Mouse (Mus musculus): Measurements from ENCODE around the gene Itgb3bp. TPM values are rescaled to one million over a fixed set of nuclear protein-coding genes. Genes with fewer than 3 reads are reported as not detected.
A peak's percentile ranks its signal among the peaks of the same experiment; 100 is the strongest.

Gene Itgb3bp
- total RNA-seq, 2 experiments from 2014 or later = 2.5 to 4.0 TPM

DNA sequence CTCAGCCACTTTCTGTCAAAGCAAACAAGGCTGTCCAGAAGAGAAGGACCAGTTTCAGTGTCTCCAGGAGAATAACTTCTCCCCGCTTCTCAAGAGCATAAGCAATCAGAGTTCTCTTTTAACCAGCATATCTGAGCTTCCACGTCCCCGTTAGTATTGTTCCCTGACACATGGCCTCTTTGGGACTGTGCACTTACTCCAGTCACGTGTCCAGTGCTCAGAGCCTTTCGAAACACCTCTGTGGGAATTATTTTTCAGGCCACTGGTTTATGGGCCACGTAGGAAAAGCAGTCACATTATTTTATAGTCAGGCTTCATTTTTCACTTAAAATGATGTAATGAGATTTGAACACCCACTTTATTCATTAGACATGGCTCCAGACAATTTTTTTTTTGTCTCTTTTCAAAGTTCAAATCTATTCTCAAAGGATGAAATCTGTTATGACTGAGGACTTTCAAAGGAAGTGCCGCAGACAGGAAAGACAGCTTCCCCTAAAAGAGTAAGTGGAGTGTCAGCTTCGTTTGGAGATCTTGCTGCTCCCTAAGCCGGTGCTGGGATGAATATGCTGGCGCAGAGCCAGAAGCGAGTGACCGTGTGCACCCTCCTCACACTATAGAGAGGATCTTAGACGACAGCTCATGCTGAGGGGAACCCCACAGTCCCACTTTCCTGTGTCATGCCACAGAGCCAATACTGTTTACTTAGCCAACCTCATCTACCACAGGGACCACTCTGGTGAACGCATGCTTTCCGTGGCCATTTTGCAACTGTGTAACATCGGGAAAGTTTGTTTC, 10.3 kb upstream of the Itgb3bp start:
- intact Hi-C loops (cut with DNase I) = no loop called here
- no peak for DNase-seq (ENCODE audit: low spot score in 2 of 2)

DNA sequence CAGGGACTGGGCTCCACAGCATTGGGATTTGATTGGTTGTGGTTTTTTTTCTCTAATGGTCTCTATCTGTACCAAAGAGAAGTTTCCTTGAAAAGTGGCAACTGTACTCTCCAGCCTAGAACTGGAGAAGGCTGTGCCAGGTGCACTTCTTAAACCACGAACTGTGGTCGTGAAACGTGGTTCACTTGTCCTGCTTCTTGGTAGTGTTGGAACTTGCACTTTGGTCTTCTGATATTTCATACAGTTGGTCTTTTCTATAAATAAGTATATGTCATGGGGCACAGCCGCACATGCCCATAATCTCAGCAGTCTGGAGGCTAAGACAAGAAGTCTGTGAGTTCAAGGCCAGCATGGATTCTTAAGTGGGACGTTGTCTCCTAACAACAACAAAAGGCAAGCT, 6.7 kb upstream of the Itgb3bp start:
- no peak for DNase-seq (ENCODE audit: low spot score in 2 of 2)
- intact Hi-C loops (cut with DNase I) = no loop called here

DNA sequence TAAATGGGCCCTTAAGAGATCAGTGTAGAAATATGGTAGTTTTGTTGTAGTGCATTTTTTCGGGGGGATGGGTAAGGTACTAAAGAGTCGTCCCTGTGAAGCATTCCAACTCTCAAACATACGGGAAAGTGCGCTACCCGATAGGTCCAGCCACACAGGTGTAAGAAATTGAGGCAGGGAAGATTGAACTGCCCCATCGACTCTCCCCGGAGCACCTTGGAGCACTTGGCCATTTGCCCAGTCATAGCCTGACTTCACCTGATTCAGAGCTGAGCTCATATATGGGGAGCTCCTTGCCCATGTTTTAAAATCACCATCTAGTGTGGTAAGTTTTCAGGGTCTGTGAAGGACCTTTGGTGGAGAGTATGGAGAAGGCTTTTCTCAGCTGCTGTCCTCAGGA, 5.2 kb upstream of the Itgb3bp start:
- intact Hi-C loops (cut with DNase I) = no loop called here
- DNase-seq (ENCODE audit: low spot score in 2 of 2) = no peak

DNA sequence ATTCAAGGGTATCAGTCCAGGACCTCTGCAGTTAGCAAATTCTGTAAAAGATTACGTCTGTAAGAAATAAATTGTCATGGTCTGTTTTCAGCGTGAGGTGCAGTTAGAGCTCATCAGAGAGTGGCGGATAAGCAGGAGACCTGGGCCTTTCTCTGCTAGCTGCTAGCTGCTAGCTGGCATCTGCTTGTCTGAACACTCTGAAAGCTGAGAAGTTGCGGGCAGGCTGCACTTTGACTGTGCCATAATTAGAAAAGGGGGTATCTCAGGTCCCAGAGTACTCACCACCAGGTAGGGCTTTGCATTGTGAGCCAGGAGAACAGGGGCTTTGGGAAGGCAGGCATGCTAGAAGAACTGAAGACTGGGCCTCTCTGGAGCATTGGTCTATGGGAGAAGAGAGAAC, 2.2 kb upstream of the Itgb3bp start:
- DNase-seq (ENCODE audit: low spot score in 2 of 2) = no peak
- intact Hi-C loops (cut with DNase I) = no loop called here

DNA sequence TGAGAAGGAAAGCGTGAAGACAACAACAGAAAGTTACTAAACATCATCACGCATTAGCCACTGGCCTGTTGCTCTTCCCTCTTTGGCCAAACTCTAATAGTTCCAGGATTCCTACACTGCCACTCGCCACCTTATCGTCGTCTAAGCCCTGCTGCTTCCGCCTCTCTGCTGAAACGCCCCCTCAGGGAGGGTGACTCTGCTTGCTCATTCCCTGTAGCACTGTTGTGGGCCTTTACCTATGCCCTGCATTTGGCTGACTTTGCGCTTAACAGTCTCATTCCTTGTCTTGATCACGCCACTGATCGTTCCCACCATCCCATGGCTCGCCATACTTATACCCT, 1.6 kb upstream of the Itgb3bp start:
- intact Hi-C loops (cut with DNase I) = no loop called here
- DNase-seq (ENCODE audit: low spot score in 2 of 2) = no peak

DNA sequence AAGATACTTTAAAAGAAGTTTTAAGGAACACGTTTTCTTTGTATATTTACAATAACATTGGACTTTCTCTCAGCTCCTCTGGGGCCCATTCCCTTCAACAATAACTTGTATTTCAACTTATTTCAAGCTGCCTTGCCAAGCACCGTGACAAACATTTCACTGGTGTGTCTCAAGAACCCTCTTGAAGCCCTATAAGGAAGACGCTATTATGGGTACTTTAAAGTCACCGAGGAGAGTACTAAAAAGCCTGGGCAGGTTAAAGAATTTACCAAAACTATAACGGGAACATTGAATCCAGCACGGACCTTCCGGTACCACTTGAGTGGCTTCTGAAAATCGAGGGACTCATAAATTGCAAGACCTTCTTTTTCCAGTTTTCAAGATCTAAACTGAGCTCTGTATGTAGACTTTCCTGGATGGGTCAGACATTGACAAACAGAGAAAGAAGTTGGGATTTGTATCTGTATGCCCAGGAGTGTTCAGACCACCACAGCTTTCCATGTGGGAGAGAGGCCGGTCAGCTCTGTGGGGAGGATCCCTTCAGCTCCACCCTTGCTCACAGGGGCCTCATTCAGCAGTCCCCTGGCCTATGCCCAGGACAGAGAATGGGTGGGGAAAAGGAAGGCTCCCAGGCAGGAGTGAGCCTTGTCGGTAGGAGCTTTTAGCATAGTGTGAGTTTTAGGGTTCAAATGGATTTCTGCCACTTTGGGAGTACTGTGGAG, 1.1 kb upstream of the Itgb3bp start:
- no peak for DNase-seq (ENCODE audit: low spot score in 2 of 2)
- intact Hi-C loops (cut with DNase I) = no loop called here

DNA sequence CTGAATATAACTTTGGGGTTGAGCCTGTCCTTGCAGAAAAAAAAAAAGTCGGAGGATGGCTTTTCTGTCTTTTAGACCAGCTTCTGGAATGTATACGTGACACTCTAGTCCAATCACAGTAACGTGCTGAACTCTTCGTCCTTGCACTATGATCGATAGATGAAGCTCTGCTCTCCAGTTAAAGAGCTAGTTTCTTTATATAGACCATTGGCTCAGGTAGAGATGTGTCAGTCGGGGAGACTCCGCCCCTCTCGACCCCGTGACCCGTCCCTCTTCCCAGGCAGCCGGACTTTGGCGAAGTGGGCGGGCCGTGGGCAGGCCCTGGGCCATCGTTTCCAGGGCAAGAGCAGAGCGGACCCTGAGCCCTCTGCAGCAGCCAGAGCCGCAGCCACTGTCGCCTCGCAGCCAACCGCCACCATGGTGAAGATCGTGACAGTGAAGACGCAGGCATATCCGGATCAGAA, 432 bp downstream of the Itgb3bp start, which contains the start of gene Pgm1:
Gene Pgm1 (plus strand): TSS at position 266 of the 464 bp plus-strand sequence.
- peak in 1 of 2 experiments; percentile 41 for DNase-seq (ENCODE audit: low spot score in 2 of 2)
- intact Hi-C loops (cut with DNase I) = no loop called here

DNA sequence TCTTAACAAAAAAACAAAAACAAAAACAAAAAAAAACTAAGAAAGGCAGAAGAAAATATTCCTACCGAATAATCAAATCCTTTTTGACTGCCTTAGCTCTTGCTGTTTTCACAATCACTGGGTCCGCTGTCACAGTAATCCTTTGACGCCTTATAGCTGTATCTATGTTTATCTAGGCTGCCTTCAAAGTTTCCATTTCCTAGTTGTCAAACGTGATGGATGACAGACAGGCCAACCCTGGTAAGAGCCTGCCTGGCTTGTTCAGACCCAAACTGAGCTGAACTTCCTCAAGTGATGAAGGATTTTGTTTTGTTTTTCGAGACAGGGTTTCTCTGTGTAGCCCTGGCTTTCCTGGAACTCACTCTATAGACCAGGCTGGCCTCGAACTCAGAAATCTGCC, 1.1 kb downstream of the Itgb3bp start:
- intact Hi-C loops (cut with DNase I) = no loop called here
- DNase-seq (ENCODE audit: low spot score in 2 of 2) = no peak

DNA sequence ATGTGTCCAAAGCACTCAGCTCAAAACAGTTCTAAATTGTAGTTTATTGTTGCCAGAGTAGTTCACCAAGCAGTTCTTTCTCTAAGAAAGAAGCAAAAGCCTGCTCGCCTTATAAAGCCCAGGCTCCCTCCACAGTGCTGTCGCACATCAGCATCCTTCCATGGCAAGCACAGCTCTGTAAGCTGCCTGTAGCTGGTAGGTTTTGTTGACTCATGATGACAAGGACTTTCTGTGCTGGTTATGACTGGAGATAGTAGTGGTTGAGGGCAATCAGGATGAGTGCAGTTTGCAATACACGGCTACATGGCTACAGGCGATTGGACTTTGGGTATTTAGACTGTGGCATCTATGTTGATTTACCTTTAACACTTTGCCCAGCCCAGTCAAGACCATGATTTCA, 3.2 kb downstream of the Itgb3bp start:
- DNase-seq (ENCODE audit: low spot score in 2 of 2) = no peak
- intact Hi-C loops (cut with DNase I) = no loop called here

DNA sequence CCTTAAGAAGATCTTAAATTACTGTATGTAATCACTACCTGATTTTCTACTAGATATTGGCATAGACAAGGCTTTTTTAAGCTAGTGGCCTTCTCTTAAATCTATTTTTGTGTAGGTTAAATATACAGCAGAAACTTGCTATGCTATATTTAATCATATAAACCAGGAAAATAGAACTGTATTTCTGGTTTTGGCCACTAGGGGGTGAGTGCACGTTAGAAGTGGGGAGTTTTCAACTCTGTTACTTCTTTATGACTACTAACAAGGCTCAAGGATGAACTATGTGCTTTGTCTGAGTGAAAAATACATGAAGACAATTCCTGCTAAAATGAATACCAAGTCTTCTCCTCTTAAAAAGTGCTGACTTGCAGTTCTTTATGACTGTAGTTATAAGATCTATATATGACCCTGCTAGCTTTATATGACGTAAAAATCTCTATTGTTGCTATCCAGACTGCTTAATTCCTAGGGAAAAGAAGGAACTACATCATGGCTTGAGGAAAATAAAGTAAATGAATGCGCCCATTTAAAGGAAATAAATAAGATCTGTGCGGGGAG, 15.6 kb downstream of the Itgb3bp start:
- DNase-seq (ENCODE audit: low spot score in 2 of 2) = no peak
- intact Hi-C loops (cut with DNase I) = no loop called here

DNA sequence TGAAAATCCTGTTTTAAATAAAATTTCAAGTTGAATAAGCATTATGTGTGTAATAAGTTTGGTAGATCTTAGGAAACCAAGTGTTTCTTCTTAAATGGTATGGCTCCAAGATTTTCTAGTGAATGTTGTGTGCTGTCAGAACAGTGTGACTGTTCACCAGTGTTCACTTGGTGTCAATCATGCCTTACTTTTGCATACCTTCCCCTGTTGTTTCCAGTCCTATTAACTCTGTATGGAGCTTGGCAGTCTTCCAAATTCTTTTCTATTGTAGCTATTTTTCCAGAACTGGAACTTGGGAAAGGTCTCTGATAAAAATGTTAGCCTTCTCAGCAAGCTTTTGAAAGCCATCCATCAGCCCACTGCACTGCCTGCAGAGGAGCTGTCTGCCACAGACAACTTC, 47.2 kb downstream of the Itgb3bp start:
- no peak for DNase-seq (ENCODE audit: low spot score in 2 of 2)
- intact Hi-C loops (cut with DNase I) = no loop called here

DNA sequence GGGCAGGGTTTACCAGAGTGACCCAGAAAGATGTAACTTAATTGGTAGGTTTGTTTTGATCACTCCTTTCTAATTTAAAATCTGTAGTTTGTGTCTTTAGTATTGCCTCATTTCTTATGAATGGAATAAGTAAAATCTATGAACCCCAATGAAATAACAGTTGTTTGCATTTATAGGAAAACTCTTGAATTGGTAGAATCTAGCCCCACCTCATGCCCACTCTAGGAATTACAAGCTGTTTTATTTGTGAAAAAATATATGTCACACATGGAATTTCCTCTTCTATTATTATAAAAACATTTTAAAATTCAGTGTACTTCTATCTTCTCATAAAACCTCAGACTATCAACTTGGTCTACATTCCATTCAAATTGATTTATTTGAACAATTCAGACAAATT, 47.7 kb downstream of the Itgb3bp start:
- intact Hi-C loops (cut with DNase I) = no loop called here
- peak; percentile 34 to 56 for DNase-seq (ENCODE audit: low spot score in 2 of 2)

DNA sequence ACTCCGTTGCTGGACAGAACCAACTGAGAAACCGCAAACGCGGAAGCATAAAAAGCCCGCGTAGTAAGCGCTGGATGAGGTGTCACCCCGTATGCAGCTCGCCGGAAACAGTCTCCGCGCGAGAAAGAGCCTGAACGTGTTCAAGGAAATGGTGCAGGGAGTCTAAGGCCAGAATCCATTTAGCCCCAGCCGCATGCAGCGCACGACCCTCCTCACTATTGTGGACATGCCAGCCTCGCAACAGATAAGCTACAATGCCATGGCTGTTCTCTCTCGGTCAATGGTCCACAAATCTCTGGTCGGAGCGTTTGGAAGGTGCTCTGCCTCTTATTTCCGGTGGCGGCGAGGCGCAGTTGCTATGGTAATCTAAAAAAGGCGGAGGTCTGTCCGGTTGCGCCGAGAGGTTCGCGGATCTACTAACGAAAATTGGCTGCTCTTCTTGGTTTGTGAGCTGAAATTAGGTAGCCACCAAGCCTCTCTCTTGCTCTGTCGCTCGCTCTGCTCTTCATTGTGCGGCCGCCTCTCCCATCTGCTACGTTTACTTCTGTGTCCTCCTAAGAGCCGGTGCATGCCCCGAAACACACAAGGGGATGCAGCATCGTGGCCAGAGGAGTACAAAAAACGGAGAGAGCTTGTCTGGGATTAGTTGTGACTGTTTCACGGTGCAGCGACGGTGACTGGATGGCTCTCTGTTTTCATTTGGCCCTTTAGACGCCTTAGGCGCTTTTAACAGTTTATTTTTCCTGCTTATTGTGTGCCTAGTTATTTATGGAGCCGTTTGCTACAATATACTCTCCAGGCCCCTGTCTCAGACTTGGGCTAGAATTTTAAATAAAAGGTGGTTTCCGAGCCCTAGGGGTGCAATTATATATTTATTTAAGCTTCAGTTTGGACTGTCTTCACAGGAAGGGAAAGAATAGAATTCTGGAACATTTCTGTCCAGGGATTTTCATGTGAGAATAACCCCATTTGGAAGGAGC, 100.2 kb downstream of the Itgb3bp start, which contains the start of gene Efcab7:
Gene Efcab7 (plus strand): TSS at position 105 of the 980 bp plus-strand sequence.
- intact Hi-C loops (cut with DNase I) = no loop called here
- peak; percentile 87 to 89 for DNase-seq (ENCODE audit: low spot score in 2 of 2)

DNA sequence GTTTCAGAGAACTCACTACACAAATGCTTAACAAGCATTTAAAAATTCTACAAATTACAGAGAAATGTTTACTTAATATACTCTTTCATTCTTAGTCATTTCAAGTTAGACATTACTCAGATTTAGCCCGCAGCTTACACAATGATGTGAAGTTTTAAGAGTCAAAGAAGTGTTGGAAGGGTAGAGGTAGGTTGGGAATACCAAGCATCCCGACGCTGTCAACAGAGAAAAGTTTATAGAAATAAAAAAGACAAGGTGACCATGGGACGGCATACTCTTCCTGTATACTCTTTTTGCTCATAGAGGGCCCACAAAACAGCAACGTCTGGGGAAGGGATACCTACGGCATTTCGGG, 100.9 kb downstream of the Itgb3bp start:
- no peak for DNase-seq (ENCODE audit: low spot score in 2 of 2)
- intact Hi-C loops (cut with DNase I) = no loop called here

DNA sequence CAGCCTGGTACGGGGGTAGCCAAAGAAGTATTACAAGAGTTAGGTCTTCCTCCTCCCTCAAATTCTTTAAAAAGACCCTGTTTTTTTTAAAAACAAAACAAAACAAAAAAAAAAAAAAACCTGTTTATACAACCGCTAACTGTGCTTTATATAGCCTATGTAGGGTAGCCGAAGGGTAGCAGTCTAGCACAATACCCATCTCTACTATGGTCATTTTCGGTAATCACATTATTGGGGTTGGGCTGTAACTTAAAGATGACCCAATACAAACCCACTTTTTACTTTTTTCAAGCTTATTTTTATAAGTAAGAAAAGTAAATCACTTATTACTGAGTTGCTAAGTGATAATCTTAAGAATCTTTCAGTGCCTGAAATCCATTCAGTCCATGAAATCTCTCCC, 101.3 kb downstream of the Itgb3bp start:
- intact Hi-C loops (cut with DNase I) = no loop called here
- no peak for DNase-seq (ENCODE audit: low spot score in 2 of 2)

DNA sequence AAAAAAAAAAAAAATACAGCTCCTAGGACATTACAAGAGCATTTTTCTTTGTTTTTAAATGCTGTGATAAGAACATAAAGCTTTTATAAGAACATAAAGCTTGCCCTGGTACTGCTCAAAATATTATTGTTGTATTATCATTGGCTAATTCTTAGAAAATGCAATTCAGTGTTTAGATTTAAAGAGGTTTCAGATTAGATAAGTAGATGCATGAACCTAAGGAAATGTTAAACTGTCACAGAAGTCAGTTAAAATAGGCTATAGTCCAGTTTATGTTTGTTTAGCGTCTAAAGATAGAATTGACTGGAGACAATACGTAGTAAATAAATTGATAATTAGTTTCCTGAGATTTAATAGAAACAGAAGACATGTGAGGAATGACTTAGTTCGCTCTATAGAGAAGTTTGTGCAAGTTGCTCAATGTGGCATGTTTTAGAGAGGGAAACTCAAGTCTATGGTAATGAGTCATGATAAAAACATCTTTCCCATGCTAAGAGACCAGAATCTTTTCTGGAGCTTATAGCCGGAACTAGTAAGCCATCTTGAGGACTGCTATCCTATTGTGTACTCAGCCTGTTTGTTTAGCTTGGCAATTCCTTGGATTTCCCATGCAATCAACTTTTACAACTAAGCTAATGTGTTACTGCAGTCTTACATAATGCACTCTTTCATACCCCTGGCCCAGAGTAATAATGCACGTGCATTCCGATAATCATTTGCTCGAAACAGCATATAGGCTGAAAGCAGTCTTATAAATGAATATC, 112.7 kb downstream of the Itgb3bp start:
- no peak for DNase-seq (ENCODE audit: low spot score in 2 of 2)
- intact Hi-C loops (cut with DNase I) = no loop called here

DNA sequence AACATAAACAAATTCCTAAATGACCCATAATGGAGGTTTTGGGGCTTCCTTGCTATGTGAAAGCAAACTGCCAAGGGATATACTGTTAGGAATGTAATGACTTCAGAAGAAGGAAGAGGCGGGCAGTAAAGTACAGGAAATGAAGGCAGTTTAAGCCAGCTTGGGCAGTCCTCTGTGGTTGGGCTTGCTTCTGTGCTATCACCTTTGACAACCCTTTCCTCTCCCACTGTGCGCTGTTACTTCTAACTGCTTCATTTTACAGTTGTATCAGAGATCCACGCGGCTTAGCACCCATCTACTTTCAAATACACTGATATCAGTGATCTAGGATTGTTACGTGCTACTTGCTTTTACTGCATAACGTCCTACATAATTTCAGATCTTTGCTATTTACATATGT, 137.2 kb downstream of the Itgb3bp start:
- intact Hi-C loops (cut with DNase I) = no loop called here
- DNase-seq (ENCODE audit: low spot score in 2 of 2) = no peak

DNA sequence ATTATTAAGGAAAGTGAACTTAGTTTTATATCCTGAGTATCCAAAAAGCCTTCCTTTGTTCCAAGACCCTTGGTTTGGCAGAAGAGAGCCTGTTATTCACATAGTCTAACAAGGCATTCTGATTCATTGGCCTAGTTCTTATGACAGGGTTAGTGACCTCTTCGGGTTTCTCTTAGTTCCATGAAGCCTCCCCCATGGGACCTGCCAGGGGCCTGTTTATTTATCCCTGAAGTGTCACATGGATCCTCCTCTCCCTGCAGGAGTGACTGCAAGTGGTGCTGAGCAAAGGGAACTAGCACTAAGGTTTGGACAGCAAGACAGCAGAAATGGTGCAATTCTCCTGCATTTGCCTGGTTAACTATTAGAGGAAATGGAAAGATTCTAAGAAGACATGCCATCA, 156.6 kb downstream of the Itgb3bp start:
- intact Hi-C loops (cut with DNase I) = no loop called here
- DNase-seq (ENCODE audit: low spot score in 2 of 2) = no peak

DNA sequence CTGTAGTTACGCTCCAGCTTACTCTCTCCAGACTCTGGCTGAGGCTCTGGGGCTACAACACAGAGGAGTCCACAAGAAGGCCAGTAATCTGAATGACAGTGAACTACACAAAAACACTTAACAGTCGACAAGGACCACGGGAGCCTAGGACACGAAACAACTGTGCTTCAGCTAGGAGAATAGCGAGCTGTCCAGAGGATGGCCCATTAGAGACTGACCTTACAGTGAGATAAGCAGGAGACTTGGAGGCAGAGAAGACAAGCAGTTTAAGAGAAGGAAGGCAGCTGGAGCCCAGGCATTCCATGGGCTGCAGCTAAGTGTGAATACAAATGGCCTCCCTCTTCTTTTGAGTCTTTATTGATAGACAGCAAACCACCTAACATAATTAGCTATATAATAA, 159.1 kb downstream of the Itgb3bp start:
- DNase-seq (ENCODE audit: low spot score in 2 of 2) = no peak
- intact Hi-C loops (cut with DNase I) = no loop called here
